Mouse (Mus musculus) lung, postnatal 0 days (tissue): ENCODE results near the gene Purb.

ENCODE experiments used
- CTCF ChIP-seq: IDR thresholded peaks from 2 replicates; pipeline ENCODE4 v1.5.1; 2016; ENCODE audit warnings: antibody characterized with exemption, mild to moderate bottlenecking
- EP300 ChIP-seq: IDR thresholded peaks from 2 replicates; pipeline ENCODE4 v1.6.1; 2016; ENCODE audit warnings: antibody characterized with exemption, mild to moderate bottlenecking, control low read depth

DNA sequence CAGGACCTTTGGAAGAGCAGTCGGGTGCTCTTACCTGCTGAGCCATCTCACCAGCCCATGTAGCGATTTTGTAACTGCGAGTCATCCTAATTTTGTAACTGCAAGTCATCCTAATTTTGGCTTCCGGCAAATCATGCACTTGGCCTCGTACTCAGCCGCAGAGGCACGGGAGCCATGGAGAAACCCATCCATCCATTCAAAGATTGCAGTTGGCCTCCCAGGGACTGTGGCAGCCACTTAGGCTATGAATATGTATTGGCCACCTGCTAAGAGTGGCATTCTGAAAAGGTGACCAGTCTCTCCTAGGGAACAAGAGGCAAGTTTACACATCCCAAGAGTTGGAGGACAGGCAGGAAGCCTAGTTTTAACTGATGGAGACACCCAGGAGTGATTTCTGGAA, 13.5 kb upstream of the Purb start:
- TF ChIP-seq EP300: no peak
- no peak for TF ChIP-seq CTCF
